8 mouse cellular contexts compared by ENCODE assay signal in genomic region chr16:57120913-57121815, GRCm38 (mm10). TPM values are rescaled to one million over a fixed set of nuclear protein-coding genes. Genes with fewer than 3 reads are reported as not detected.
DNase-seq lines count a peak whose midpoint lies in the region; ATAC-seq lines count a peak whose summit lies in the region.

Gene Tomm70a, plus strand, starts transcription at chr16:57121703.

- H3K36me3 ChIP-seq in hindbrain, embryonic 16.5 days (ENCODE audit: control insufficient read depth, insufficient read depth, low read length) = no peaks in the 10 kb centered on the region
- no peaks in the 10 kb centered on the region for H3K36me3 ChIP-seq in macrophage (ENCODE audit: inconsistent target)

- H3K4me1 ChIP-seq in hindbrain, embryonic 16.5 days (ENCODE audit: control insufficient read depth, insufficient read depth, low read depth, low read length) = peaks cover 15% of the 10 kb centered on the region

- DNase-seq in WW6 (ENCODE audit: low read depth, low spot score) = peak; percentile 90
- DNase-seq in cerebellum, postnatal 4 days (ENCODE audit: low spot score in 2 of 2) = peak; percentile 74 to 88
- DNase-seq in gastrocnemius, adult 18-20 months (ENCODE audit: low spot score) = peak; percentile 93
- DNase-seq in left cerebral cortex, adult 18-20 months (ENCODE audit: low spot score in 2 of 2) = peak; percentile 93 to 95
- DNase-seq in right cerebral cortex, adult 18-20 months = peak; percentile 96
- DNase-seq in urinary bladder, postnatal 10 days (ENCODE audit: low spot score) = peak; percentile 54

- peak within 1 kb of the TSS; percentile 98 for H3K27ac ChIP-seq in hindbrain, embryonic 16.5 days (ENCODE audit: low read depth, low read length)
- peak within 1 kb of the TSS; percentile 85 for H3K27ac ChIP-seq in macrophage

- ATAC-seq in hindbrain, embryonic 16.5 days = peak; percentile 100

- H3K27me3 ChIP-seq in hindbrain, embryonic 16.5 days (replicated peaks; ENCODE audit: control insufficient read depth, insufficient read depth, low read length) = no peaks in the 10 kb centered on the region

- peaks cover 43% of the 10 kb centered on the region for H3K79me2 ChIP-seq in macrophage (ENCODE audit: inconsistent target)

- no peaks in the 10 kb centered on the region; the same call in 1 of the 2 replicates for H3K9me3 ChIP-seq in hindbrain, embryonic 16.5 days (ENCODE audit: control insufficient read depth, low read length)

- under 1% methylated on average over 35 of the region's 37 CpGs for WGBS in hindbrain, embryonic 16.5 days
- WGBS in macrophage (ENCODE audit: missing documents) = under 1% methylated on average over 37 of the region's 37 CpGs

- H3K9ac ChIP-seq in hindbrain, embryonic 16.5 days (ENCODE audit: low read depth, low read length) = peak within 1 kb of the TSS; percentile 97

- H3K4me3 ChIP-seq in hindbrain, embryonic 16.5 days (ENCODE audit: low read length) = peak within 1 kb of the TSS; percentile 100
- H3K4me3 ChIP-seq in macrophage (ENCODE audit: inconsistent target) = peak within 1 kb of the TSS; percentile 83

- peak within 1 kb of the TSS; percentile 80 for H3K4me2 ChIP-seq in hindbrain, embryonic 16.5 days (ENCODE audit: low read length)

RNA-seq across cellular contexts. Expression of gene Tomm70a, which starts in this region (rescaled TPM):
- total RNA-seq in gastrocnemius, adult 18-20 months (2021) = 10 to 100 TPM; 30.3 to 32.9 TPM
- polyA plus RNA-seq in hindbrain, embryonic 16.5 days (2015; fragmentation: Nextera tagmentation; extraction: Ambion mirVana) = 56.5 and 62.5 TPM in 2 replicates
- total RNA-seq in left cerebral cortex, adult 18-20 months (2021) = 100 to 1,000 TPM; 100 to 111 TPM
- 10 to 100 TPM; 19.1 to 67.6 (median 48.0) TPM for total RNA-seq in macrophage (2018; cell fraction: chromatin; rRNA removed)
- 10 to 100 TPM; 20.5 to 33.8 (median 25.7) TPM for total RNA-seq in macrophage (2018; cell fraction: cytosol; rRNA removed)
- 10 to 100 TPM; 18.6 to 63.2 (median 43.9) TPM for total RNA-seq in macrophage (2018; cell fraction: nucleus; rRNA removed)
- polyA plus RNA-seq in macrophage (2018) = 21.9 to 39.8 TPM (median 26.6 TPM) in 3 replicates

Comparison
In these comparisons a context has a peak if more than half of its experiments do, and no peak if none do; other contexts are left out.
1. Peak in every context shown above with its lines: DNase-seq, ATAC-seq, H3K4me3 ChIP-seq and H3K27ac ChIP-seq.